Mouse (Mus musculus) ES-E14 (cell line): ENCODE measurements around the gene 0610010F05Rik.

Experiments
- CHD2 ChIP-seq: IDR thresholded peaks from 2 replicates; pipeline ENCODE4 v1.6.1; 2014; ENCODE audit warnings: mild to moderate bottlenecking, low read depth, low read length, inconsistent platforms
- MAFK ChIP-seq: IDR thresholded peaks from 2 replicates; pipeline ENCODE4 v1.6.1; 2014; ENCODE audit warnings: mild to moderate bottlenecking, low read depth, low read length, inconsistent platforms; ENCODE audit not compliant: insufficient read depth

- TF ChIP-seq CHD2, result no peak
- no peak for TF ChIP-seq MAFK
Measured at GRCm38 (mm10) chr11:23515315-23515714, 118.1 kb downstream of the 0610010F05Rik start.
